Mouse (Mus musculus) spleen, adult 2 months (tissue): ENCODE measurements around the gene Asic2. TPM values are rescaled to one million over a fixed set of nuclear protein-coding genes. Genes with fewer than 3 reads are reported as not detected.

Experiments
- DNase-seq, 2 experiments: peaks; one replicate each; pipeline versions ENCODE4 v3.0.0 to v3.0.0-alpha.2; 2012 to 2021; ENCODE audit warnings: low spot score in 2 of 2, low read depth in 1 of 2
- H3K27ac ChIP-seq: fragments of 200-500 bp; 2 replicates; pipeline ENCODE4 v1.5.1; 2012; ENCODE audit warnings: low read length, inconsistent platforms; ENCODE audit not compliant: insufficient read depth
- H3K27me3 ChIP-seq: fragments of 200-500 bp; 2 replicates; pipeline ENCODE4 v1.6.1; 2012; ENCODE audit warnings: mild to moderate bottlenecking, moderate library complexity, low read length, inconsistent platforms; ENCODE audit not compliant: control insufficient read depth, insufficient read depth
- H3K36me3 ChIP-seq: fragments of 200-500 bp; 2 replicates; pipeline ENCODE4 v1.6.1; 2012; ENCODE audit warnings: mild to moderate bottlenecking, low read length, inconsistent platforms; ENCODE audit not compliant: control insufficient read depth, insufficient read depth
- H3K4me1 ChIP-seq: fragments of 200-500 bp; 2 replicates; pipeline ENCODE4 v1.6.1; 2011; ENCODE audit warnings: inconsistent platforms; ENCODE audit not compliant: control insufficient read depth, insufficient read depth, insufficient read length
- H3K4me3 ChIP-seq: fragments of 200-500 bp; 2 replicates; pipeline ENCODE4 v1.5.1; 2011; ENCODE audit warnings: mild to moderate bottlenecking, inconsistent platforms; ENCODE audit not compliant: insufficient read depth, insufficient read length; ENCODE audit errors: extremely low read depth
- CTCF ChIP-seq: fragments of 200-500 bp; IDR thresholded peaks from 2 replicates; pipeline ENCODE4 v1.5.1; 2011; ENCODE audit warnings: mild to moderate bottlenecking, inconsistent platforms; ENCODE audit not compliant: insufficient read depth, insufficient read length, insufficient replicate concordance; ENCODE audit errors: extremely low read depth
- POLR2A ChIP-seq: fragments of 200-500 bp; IDR thresholded peaks from 2 replicates; pipeline ENCODE4 v1.6.1; 2011; ENCODE audit warnings: low read depth, low read length, inconsistent platforms
- WGBS: fragments of 180-500 bp; shearing (Covaris S2); methylation state at CpG from one replicate; pipeline ENCODE4 v1.1.7; 2018; 5-methylcytosine and 5-hydroxymethylcytosine counted together
- polyA plus RNA-seq: library from polyadenylated mRNA; depleted of rRNA; stranded (reverse); fragments of >200 nt; gene quantifications from 2 replicates; pipeline ENCODE4 v1.2.3, GENCODE M21; 2012

Gene Asic2
- polyA plus RNA-seq, 1 experiment, result 0.46 TPM

DNA sequence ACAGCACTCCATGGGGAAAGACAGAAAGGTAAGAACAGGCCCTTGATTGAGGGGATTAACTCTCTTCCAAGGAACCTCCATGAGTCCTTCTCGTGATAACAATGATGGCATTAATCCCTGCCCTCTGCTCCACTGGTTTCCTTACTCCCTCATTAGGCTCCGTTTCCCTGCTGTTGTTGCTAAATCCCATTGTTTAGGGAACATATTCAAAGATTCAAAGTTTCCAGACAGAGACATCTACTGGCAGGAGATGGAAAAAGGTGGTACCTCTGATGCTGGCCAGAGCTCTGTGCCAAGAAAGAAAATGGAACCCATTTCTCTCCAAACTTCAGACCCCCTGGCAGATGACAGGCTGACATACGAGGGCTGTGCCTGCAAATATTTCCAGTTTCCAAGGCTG is 203.5 kb downstream of the Asic2 start:
- H3K27me3 ChIP-seq, result no peaks in the 10 kb centered on the region
- no peaks in the 10 kb centered on the region for H3K36me3 ChIP-seq
- 43% methylated on average over 3 of the region's 3 CpGs for WGBS
- H3K4me3 ChIP-seq, result no peak overlapping the region
- no peaks in the 10 kb centered on the region for H3K4me1 ChIP-seq
- no peak for DNase-seq
- TF ChIP-seq CTCF (no peak), POLR2A (no peak)
- no peak overlapping the region for H3K27ac ChIP-seq

- Histone ChIP-seq H3K4me3 (no peak overlapping the region), H3K27ac (no peak overlapping the region), H3K4me1 (no peaks in the 10 kb centered on the region), H3K36me3 (no peaks in the 10 kb centered on the region), H3K27me3 (no peaks in the 10 kb centered on the region)
- TF ChIP-seq POLR2A, result no peak
- TF ChIP-seq CTCF, result no peak
- 88% methylated on average over 4 of the region's 4 CpGs for WGBS
- no peak for DNase-seq
These were observed 211.0 kb downstream of the Asic2 start for GRCm38 (mm10) chr11:81757221-81757620.

GRCm38 (mm10) chr11:81750876-81751275 is 217.4 kb downstream of the Asic2 start:
- Histone ChIP-seq H3K27me3 (no peaks in the 10 kb centered on the region), H3K4me1 (no peaks in the 10 kb centered on the region), H3K36me3 (no peaks in the 10 kb centered on the region), H3K4me3 (no peak overlapping the region), H3K27ac (no peak overlapping the region)
- no peak for DNase-seq
- WGBS, result 93% methylated on average over 5 of the region's 5 CpGs
- no peak for TF ChIP-seq CTCF
- TF ChIP-seq POLR2A, result no peak

- Histone ChIP-seq H3K4me1 (no peaks in the 10 kb centered on the region), H3K36me3 (no peaks in the 10 kb centered on the region), H3K4me3 (no peak overlapping the region), H3K27me3 (no peaks in the 10 kb centered on the region), H3K27ac (no peak overlapping the region)
- no peak for DNase-seq
- 68% methylated on average over 1 of the region's 1 CpGs for WGBS
- TF ChIP-seq POLR2A (no peak), CTCF (no peak)
These were observed 218.2 kb downstream of the Asic2 start for GRCm38 (mm10) chr11:81750016-81750415.

DNA sequence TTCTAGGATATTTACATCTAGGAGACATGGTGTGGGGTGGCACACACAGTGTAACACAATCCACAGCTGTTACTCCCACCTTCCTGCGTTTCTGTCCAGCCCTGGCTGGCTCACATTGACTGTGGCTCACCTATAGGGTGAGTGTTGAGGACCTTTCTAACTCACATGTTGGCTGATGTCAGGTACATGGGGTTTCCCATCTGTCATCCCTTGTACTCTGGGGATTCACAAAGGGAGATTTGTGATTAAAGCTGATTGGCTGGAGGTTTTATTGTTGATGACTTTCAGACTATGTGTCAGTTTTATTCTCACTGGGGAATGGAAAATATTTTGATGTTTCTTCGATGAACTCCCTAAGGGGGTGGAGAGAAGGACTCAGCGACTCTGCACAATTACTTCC is 229.3 kb downstream of the Asic2 start:
- WGBS, result 26% methylated on average over 3 of the region's 3 CpGs
- no peak for DNase-seq
- Histone ChIP-seq H3K36me3 (no peaks in the 10 kb centered on the region), H3K4me3 (no peak overlapping the region), H3K27ac (no peak overlapping the region), H3K27me3 (no peaks in the 10 kb centered on the region), H3K4me1 (no peaks in the 10 kb centered on the region)
- TF ChIP-seq POLR2A, result no peak

- H3K4me3 ChIP-seq, result no peak overlapping the region
- no peak for DNase-seq
- 53% methylated on average over 3 of the region's 3 CpGs for WGBS
- H3K27ac ChIP-seq, result no peak overlapping the region
- TF ChIP-seq CTCF (no peak), POLR2A (no peak)
- no peaks in the 10 kb centered on the region for H3K36me3 ChIP-seq
- no peaks in the 10 kb centered on the region for H3K27me3 ChIP-seq
- no peaks in the 10 kb centered on the region for H3K4me1 ChIP-seq
These were observed 230.5 kb downstream of the Asic2 start for GRCm38 (mm10) chr11:81737777-81738176.

- H3K36me3 ChIP-seq, result no peaks in the 10 kb centered on the region
- H3K27ac ChIP-seq, result no peak overlapping the region
- TF ChIP-seq CTCF (no peak), POLR2A (no peak)
- H3K27me3 ChIP-seq, result no peaks in the 10 kb centered on the region
- no peak overlapping the region for H3K4me3 ChIP-seq
- no peak for DNase-seq
- 63% methylated on average over 2 of the region's 2 CpGs for WGBS
- H3K4me1 ChIP-seq, result no peaks in the 10 kb centered on the region
These were observed 246.2 kb downstream of the Asic2 start for GRCm38 (mm10) chr11:81722071-81722470.
